Mouse (Mus musculus): ENCODE measurements at regions not wholly inside any gene's neighbourhood (a gene's known extent, or its start where the extent isn't known, plus 50 kb on each side); places are given as distances from the start of the nearest gene placed in this dataset.

DNA sequence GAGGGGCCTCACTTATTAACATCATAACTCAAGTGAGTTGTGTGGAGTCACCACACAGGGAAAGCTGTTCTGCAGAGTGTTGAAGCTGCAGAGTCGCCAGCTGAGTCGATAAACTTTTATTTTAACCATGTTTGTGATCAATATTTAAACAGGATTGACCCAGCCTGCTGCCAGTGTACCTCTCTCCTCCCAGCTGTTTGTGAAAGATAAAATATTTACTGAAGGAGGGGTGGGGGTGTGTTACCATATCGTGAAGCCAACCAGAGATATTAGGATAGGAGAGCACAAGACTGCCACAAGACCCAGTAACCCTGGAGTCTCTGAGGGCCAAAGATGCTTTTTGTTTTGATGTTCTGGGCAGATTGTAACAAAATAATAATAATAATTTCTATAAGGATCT is 309.4 kb upstream of the Plxna2 start:
- TF ChIP-seq CTCF (IDR thresholded peaks at IDR 0.05; ENCODE audit: borderline replicate concordance, insufficient read depth, low read depth, low read length) (no peak), POLR2A (IDR thresholded peaks at IDR 0.05; ENCODE audit: borderline replicate concordance, insufficient read depth, low read length) (no peak)
